Mouse (Mus musculus) midbrain, embryonic 11.5 days (tissue): Measurements from ENCODE around the gene Ifna9. TPM values are rescaled to one million over a fixed set of nuclear protein-coding genes. Genes with fewer than 3 reads are reported as not detected.

ENCODE experiments used
- ATAC-seq: fragments of 200-750 bp; cut with Nextera tagmentation; 2 replicates; pipeline ENCODE4 v1.8.0; 2017; ENCODE audit warnings: moderate TSS enrichment, moderate library complexity; ENCODE audit not compliant: low FRiP score
- DNase-seq: peaks from one replicate; pipeline ENCODE4 v3.0.0; 2015; ENCODE audit warnings: low spot score; ENCODE audit errors: missing footprints
- H3K27ac ChIP-seq: fragments of 300-500 bp; sonication (generic); 2 replicates; pipeline ENCODE4 v1.5.1; 2014; ENCODE audit warnings: low read depth, low read length
- H3K27me3 ChIP-seq: fragments of 300-500 bp; sonication (generic); 2 replicates; pipeline ENCODE4 v1.6.1; 2014; ENCODE audit warnings: mild to moderate bottlenecking, low read length, moderate library complexity, mixed read lengths; ENCODE audit not compliant: control insufficient read depth, insufficient read depth
- H3K36me3 ChIP-seq: fragments of 300-500 bp; sonication (generic); 2 replicates; pipeline ENCODE4 v1.6.1; 2014; ENCODE audit warnings: mild to moderate bottlenecking, low read length, moderate library complexity, mixed read lengths; ENCODE audit not compliant: control insufficient read depth, insufficient read depth
- H3K4me1 ChIP-seq: fragments of 300-500 bp; sonication (generic); 2 replicates; pipeline ENCODE4 v1.6.1; 2014; ENCODE audit warnings: low read length; ENCODE audit not compliant: control insufficient read depth, insufficient read depth
- H3K4me2 ChIP-seq: fragments of 300-500 bp; sonication (generic); 2 replicates; pipeline ENCODE4 v1.6.1; 2014; ENCODE audit warnings: mild to moderate bottlenecking, moderate library complexity
- H3K4me3 ChIP-seq: fragments of 300-500 bp; sonication (generic); 2 replicates; pipeline ENCODE4 v1.5.1; 2014; ENCODE audit warnings: low read depth, low read length
- H3K9ac ChIP-seq: fragments of 300-500 bp; sonication (generic); 2 replicates; pipeline ENCODE4 v1.6.1; 2014; ENCODE audit warnings: low read length
- H3K9me3 ChIP-seq: fragments of 300-500 bp; sonication (generic); 2 replicates; pipeline ENCODE4 v1.6.1; 2016; ENCODE audit warnings: low read length; ENCODE audit not compliant: control insufficient read depth
- WGBS: fragments of 180-500 bp; shearing (Covaris S2); extraction: QIAGEN DNeasy Blood & Tissue Kit; methylation state at CpG from one replicate; pipeline ENCODE4 v1.1.7; 2014; 5-methylcytosine and 5-hydroxymethylcytosine counted together
- polyA plus RNA-seq: library from polyadenylated mRNA; unstranded; fragments of >200 nt; fragmentation: Nextera tagmentation; extraction: Ambion mirVana; gene quantifications from 2 replicates; pipeline ENCODE4 v1.2.1, GENCODE M21; 2014

The Ifna9 gene
- polyA plus RNA-seq, 1 experiment from 2014 or later, result not detected

- ATAC-seq, result no peak
These were observed 44.2 kb downstream of the Ifna9 start for GRCm38 (mm10) chr4:88547986-88548385.

GRCm38 (mm10) chr4:88543649-88544234 lies 48.4 kb downstream of the Ifna9 start:
- peak; percentile 97 for DNase-seq
- WGBS, result 44% methylated on average over 2 of the region's 2 CpGs
- Histone ChIP-seq H3K9me3 (no peaks in the 10 kb centered on the region), H3K9ac (no peak overlapping the region), H3K27me3 (no peaks in the 10 kb centered on the region), H3K36me3 (no peaks in the 10 kb centered on the region), H3K4me3 (no peak overlapping the region), H3K4me2 (no peak overlapping the region), H3K4me1 (no peaks in the 10 kb centered on the region), H3K27ac (no peak overlapping the region)
- ATAC-seq, result peak; percentile 82

More at GRCm38 (mm10) chr4:88547986-88548385, 44.2 kb downstream of the Ifna9 start:
- Histone ChIP-seq H3K36me3 (no peaks in the 10 kb centered on the region), H3K4me1 (no peaks in the 10 kb centered on the region), H3K27ac (no peak overlapping the region), H3K4me2 (no peak overlapping the region), H3K9ac (no peak overlapping the region), H3K27me3 (no peaks in the 10 kb centered on the region), H3K9me3 (no peaks in the 10 kb centered on the region), H3K4me3 (no peak overlapping the region)
- no peak for DNase-seq
- 82% methylated on average over 1 of the region's 1 CpGs for WGBS

Other genes with a start within 250 kb of the Ifna9 start
- 3.7 and 4.4 TPM in 2 replicates for gene Hacd4, start 153.5 kb downstream of the Ifna9 start, polyA plus RNA-seq
- not detected in 2 replicates for gene Ifnb1, start 69.6 kb downstream of the Ifna9 start, polyA plus RNA-seq
- not detected in 2 replicates for gene Ifna15, start 34.1 kb downstream of the Ifna9 start, polyA plus RNA-seq
- not detected in 2 replicates for gene Ifna14, start 20.6 kb downstream of the Ifna9 start, polyA plus RNA-seq
- not detected in 2 replicates for gene Ifna12, start 11.0 kb upstream of the Ifna9 start, polyA plus RNA-seq
- not detected in 2 replicates for gene C87499, start 42.0 kb upstream of the Ifna9 start, polyA plus RNA-seq
- gene Ifna13, start 52.1 kb upstream of the Ifna9 start, polyA plus RNA-seq, result not detected in 2 replicates
- not detected in 2 replicates for gene Ifna16, start 84.5 kb upstream of the Ifna9 start, polyA plus RNA-seq
- gene Ifna2, start 91.5 kb upstream of the Ifna9 start, polyA plus RNA-seq, result not detected in 2 replicates
- gene Ifnab, start 99.0 kb upstream of the Ifna9 start, polyA plus RNA-seq, result not detected in 2 replicates
- 1.4 and 1.6 TPM in 2 replicates for gene Gm26566, start 129.4 kb upstream of the Ifna9 start, polyA plus RNA-seq
- gene Klhl9, start 130.1 kb upstream of the Ifna9 start, polyA plus RNA-seq, result 153 and 169 TPM in 2 replicates
- not detected in 2 replicates for gene Gm13271, start 162.5 kb upstream of the Ifna9 start, polyA plus RNA-seq
- gene Gm13283, start 167.7 kb upstream of the Ifna9 start, polyA plus RNA-seq, result 0.15 TPM in 1 of 2 replicates, not detected in the other
- not detected in 2 replicates for gene Gm13290, start 181.4 kb upstream of the Ifna9 start, polyA plus RNA-seq
- gene Gm13289, start 184.5 kb upstream of the Ifna9 start, polyA plus RNA-seq, result not detected in 2 replicates
- not detected in 2 replicates for gene Gm13272, start 187.5 kb upstream of the Ifna9 start, polyA plus RNA-seq
- not detected in 2 replicates for gene Ifnz, start 189.7 kb upstream of the Ifna9 start, polyA plus RNA-seq
- not detected in 2 replicates for gene Gm13276, start 193.3 kb upstream of the Ifna9 start, polyA plus RNA-seq
- gene Gm13277, start 196.2 kb upstream of the Ifna9 start, polyA plus RNA-seq, result not detected in 2 replicates
- not detected in 2 replicates for gene Gm13278, start 199.2 kb upstream of the Ifna9 start, polyA plus RNA-seq
- not detected in 2 replicates for gene Gm13275, start 202.1 kb upstream of the Ifna9 start, polyA plus RNA-seq
- not detected in 2 replicates for gene Gm13279, start 205.0 kb upstream of the Ifna9 start, polyA plus RNA-seq
- 0.29 and 0.61 TPM in 2 replicates for gene Gm13285, start 207.3 kb upstream of the Ifna9 start, polyA plus RNA-seq
- gene Gm13287, start 210.9 kb upstream of the Ifna9 start, polyA plus RNA-seq, result not detected in 2 replicates
- 0.12 TPM in 1 of 2 replicates, not detected in the other for gene Gm13288, start 213.1 kb upstream of the Ifna9 start, polyA plus RNA-seq
- gene Ifna7, start 223.8 kb upstream of the Ifna9 start, polyA plus RNA-seq, result not detected in 2 replicates
- gene Ifna11, start 227.6 kb upstream of the Ifna9 start, polyA plus RNA-seq, result not detected in 2 replicates
- gene Ifna6, start 235.0 kb upstream of the Ifna9 start, polyA plus RNA-seq, result not detected in 2 replicates
- gene Ifna5, start 243.1 kb upstream of the Ifna9 start, polyA plus RNA-seq, result not detected in 2 replicates
- gene Ifna4, start 249.5 kb upstream of the Ifna9 start, polyA plus RNA-seq, result not detected in 2 replicates